Mouse (Mus musculus): ENCODE measurements around the gene Gmfb. TPM values are rescaled to one million over a fixed set of nuclear protein-coding genes. Genes with fewer than 3 reads are reported as not detected.
"Not testable (repeated sequence)": the region's sequence is repeated elsewhere in the genome, so short reads cannot be mapped to it uniquely, and the experiment has no call there.

Gmfb gene
- polyA plus RNA-seq, 1 experiment from 2014 or later: 59.9 TPM

- H3K36me3 ChIP-seq (ENCODE audit: control insufficient read depth, insufficient read depth, low read length): no peaks in the 10 kb centered on the region
- H3K4me2 ChIP-seq (replicated peaks; ENCODE audit: low read depth, low read length): peak overlapping the region; percentile 83
- peak overlapping the region; percentile 88 for H3K4me3 ChIP-seq (ENCODE audit: low read depth, low read length)
- ATAC-seq (ENCODE audit: insufficient number of reproducible peaks, insufficient read depth, low FRiP score, low read depth): no peak; the same call in none of the 2 replicates
- WGBS: 8% methylated on average over 40 of the region's 40 CpGs
- peak overlapping the region; percentile 77 for H3K9ac ChIP-seq (replicated peaks; ENCODE audit: low read depth, low read length)
- peak overlapping the region; percentile 10; the same call in 1 of the 2 replicates for H3K27ac ChIP-seq (ENCODE audit: low read length)
- H3K27me3 ChIP-seq (ENCODE audit: control insufficient read depth, insufficient read depth, low read length): no peaks in the 10 kb centered on the region
- H3K9me3 ChIP-seq (ENCODE audit: control insufficient read depth, low read depth, low read length): no peaks in the 10 kb centered on the region
- H3K4me1 ChIP-seq (ENCODE audit: control insufficient read depth, insufficient read depth, low read length): no peaks in the 10 kb centered on the region; the same call in 1 of the 2 replicates
These were observed 10.6 kb upstream of the Gmfb start for GRCm38 (mm10) chr14:46832354-46833272.

GRCm38 (mm10) chr14:46831837-46832333 is 9.8 kb upstream of the Gmfb start, which contains the start of gene Cgrrf1:
Cgrrf1 (plus strand) TSS chr14:46832125.
- H3K4me1 ChIP-seq (ENCODE audit: control insufficient read depth, insufficient read depth, low read length): no peaks in the 10 kb centered on the region; the same call in 1 of the 2 replicates
- ATAC-seq (ENCODE audit: insufficient number of reproducible peaks, insufficient read depth, low FRiP score, low read depth): peak; percentile 99
- peak within 1 kb of the TSS; percentile 77 for H3K9ac ChIP-seq (replicated peaks; ENCODE audit: low read depth, low read length)

GRCm38 (mm10) chr14:46831295-46831694 is 9.3 kb upstream of the Gmfb start:
- peak overlapping the region; percentile 77 for H3K9ac ChIP-seq (replicated peaks; ENCODE audit: low read depth, low read length)
- no peak for ATAC-seq (ENCODE audit: insufficient number of reproducible peaks, insufficient read depth, low FRiP score, low read depth)
- WGBS: 4% methylated on average over 4 of the region's 4 CpGs

More at GRCm38 (mm10) chr14:46831837-46832333, 9.8 kb upstream of the Gmfb start, which contains the start of gene Cgrrf1:
- Histone ChIP-seq H3K9me3 (ENCODE audit: control insufficient read depth, low read depth, low read length) (no peaks in the 10 kb centered on the region), H3K27me3 (ENCODE audit: control insufficient read depth, insufficient read depth, low read length) (no peaks in the 10 kb centered on the region), H3K36me3 (ENCODE audit: control insufficient read depth, insufficient read depth, low read length) (no peaks in the 10 kb centered on the region), H3K4me3 (ENCODE audit: low read depth, low read length) (peak within 1 kb of the TSS; percentile 88), H3K4me2 (replicated peaks; ENCODE audit: low read depth, low read length) (peak within 1 kb of the TSS; percentile 83), H3K27ac (ENCODE audit: low read length) (peak within 1 kb of the TSS; percentile 41; the same call in 1 of the 2 replicates)
- under 1% methylated on average over 32 of the region's 32 CpGs for whole genome bisulfite sequencing

GRCm38 (mm10) chr14:46827430-46827829 is 5.4 kb upstream of the Gmfb start:
- no peaks in the 10 kb centered on the region for H3K9me3 ChIP-seq (ENCODE audit: control insufficient read depth, low read depth, low read length)
- no peak overlapping the region for H3K4me2 ChIP-seq (replicated peaks; ENCODE audit: low read depth, low read length)
- H3K4me3 ChIP-seq (ENCODE audit: low read depth, low read length): no peak overlapping the region
- no peaks in the 10 kb centered on the region for H3K27me3 ChIP-seq (ENCODE audit: control insufficient read depth, insufficient read depth, low read length)
- no peaks in the 10 kb centered on the region for H3K36me3 ChIP-seq (ENCODE audit: control insufficient read depth, insufficient read depth, low read length)
- H3K9ac ChIP-seq (replicated peaks; ENCODE audit: low read depth, low read length): no peak overlapping the region
- no peaks in the 10 kb centered on the region for H3K4me1 ChIP-seq (ENCODE audit: control insufficient read depth, insufficient read depth, low read length)
- no peak for ATAC-seq (ENCODE audit: insufficient number of reproducible peaks, insufficient read depth, low FRiP score, low read depth)
- 52% methylated on average over 1 of the region's 1 CpGs for WGBS
- H3K27ac ChIP-seq (ENCODE audit: low read length): no peak overlapping the region

More at GRCm38 (mm10) chr14:46831295-46831694, 9.3 kb upstream of the Gmfb start:
- peak overlapping the region; percentile 41; the same call in 1 of the 2 replicates for H3K27ac ChIP-seq (ENCODE audit: low read length)
- no peaks in the 10 kb centered on the region; the same call in 1 of the 2 replicates for H3K4me1 ChIP-seq (ENCODE audit: control insufficient read depth, insufficient read depth, low read length)
- no peaks in the 10 kb centered on the region for H3K9me3 ChIP-seq (ENCODE audit: control insufficient read depth, low read depth, low read length)
- H3K4me2 ChIP-seq (replicated peaks; ENCODE audit: low read depth, low read length): peak overlapping the region; percentile 83
- no peaks in the 10 kb centered on the region for H3K27me3 ChIP-seq (ENCODE audit: control insufficient read depth, insufficient read depth, low read length)
- H3K36me3 ChIP-seq (ENCODE audit: control insufficient read depth, insufficient read depth, low read length): no peaks in the 10 kb centered on the region
- peak overlapping the region; percentile 88 for H3K4me3 ChIP-seq (ENCODE audit: low read depth, low read length)

GRCm38 (mm10) chr14:46823996-46824395 is 2.0 kb upstream of the Gmfb start:
- no peak for ATAC-seq (ENCODE audit: insufficient number of reproducible peaks, insufficient read depth, low FRiP score, low read depth)
- H3K9ac ChIP-seq (replicated peaks; ENCODE audit: low read depth, low read length): no peak overlapping the region
- no peak overlapping the region for H3K4me3 ChIP-seq (ENCODE audit: low read depth, low read length)

GRCm38 (mm10) chr14:46821271-46821872 is 670 bp downstream of the Gmfb start:
- Histone ChIP-seq H3K4me1 (ENCODE audit: control insufficient read depth, insufficient read depth, low read length) (peaks cover 11% of the 10 kb centered on the region), H3K9me3 (ENCODE audit: control insufficient read depth, low read depth, low read length) (no peaks in the 10 kb centered on the region), H3K4me3 (ENCODE audit: low read depth, low read length) (peak overlapping the region; percentile 93), H3K9ac (replicated peaks; ENCODE audit: low read depth, low read length) (peak overlapping the region; percentile 68), H3K4me2 (replicated peaks; ENCODE audit: low read depth, low read length) (peak overlapping the region; percentile 96), H3K36me3 (ENCODE audit: control insufficient read depth, insufficient read depth, low read length) (0 out of 2 replicates have a peak, but pooled peaks cover 3% of the 10 kb centered on the region), H3K27me3 (ENCODE audit: control insufficient read depth, insufficient read depth, low read length) (no peaks in the 10 kb centered on the region), H3K27ac (ENCODE audit: low read length) (peak overlapping the region; percentile 86)
- ATAC-seq (ENCODE audit: insufficient number of reproducible peaks, insufficient read depth, low FRiP score, low read depth): no peak
- WGBS: under 1% methylated on average over 11 of the region's 11 CpGs

More at GRCm38 (mm10) chr14:46823996-46824395, 2.0 kb upstream of the Gmfb start:
- no peak overlapping the region for H3K27ac ChIP-seq (ENCODE audit: low read length)
- H3K4me1 ChIP-seq (ENCODE audit: control insufficient read depth, insufficient read depth, low read length): peaks cover 11% of the 10 kb centered on the region
- H3K27me3 ChIP-seq (ENCODE audit: control insufficient read depth, insufficient read depth, low read length): no peaks in the 10 kb centered on the region
- 61% methylated on average over 2 of the region's 2 CpGs for WGBS
- no peak overlapping the region for H3K4me2 ChIP-seq (replicated peaks; ENCODE audit: low read depth, low read length)
- H3K36me3 ChIP-seq (ENCODE audit: control insufficient read depth, insufficient read depth, low read length): no peaks in the 10 kb centered on the region
- no peaks in the 10 kb centered on the region for H3K9me3 ChIP-seq (ENCODE audit: control insufficient read depth, low read depth, low read length)

GRCm38 (mm10) chr14:46819961-46820360 is 2.1 kb downstream of the Gmfb start:
- Histone ChIP-seq H3K4me1 (ENCODE audit: control insufficient read depth, insufficient read depth, low read length) (peaks cover 11% of the 10 kb centered on the region), H3K36me3 (ENCODE audit: control insufficient read depth, insufficient read depth, low read length) (0 out of 2 replicates have a peak, but pooled peaks cover 11% of the 10 kb centered on the region)
- not testable (repeated sequence) for H3K4me2 ChIP-seq (replicated peaks; ENCODE audit: low read depth, low read length); H3K4me3 ChIP-seq (ENCODE audit: low read depth, low read length); ATAC-seq (ENCODE audit: insufficient number of reproducible peaks, insufficient read depth, low FRiP score, low read depth); H3K27me3 ChIP-seq (ENCODE audit: control insufficient read depth, insufficient read depth, low read length); H3K9ac ChIP-seq (replicated peaks; ENCODE audit: low read depth, low read length); H3K27ac ChIP-seq (ENCODE audit: low read length); H3K9me3 ChIP-seq (ENCODE audit: control insufficient read depth, low read depth, low read length)
- 90% methylated on average over 5 of the region's 6 CpGs for WGBS

- no peak overlapping the region for H3K27ac ChIP-seq (ENCODE audit: low read length)
- peaks cover 15% of the 10 kb centered on the region for H3K36me3 ChIP-seq (ENCODE audit: control insufficient read depth, insufficient read depth, low read length)
- no peak overlapping the region for H3K4me2 ChIP-seq (replicated peaks; ENCODE audit: low read depth, low read length)
- H3K4me3 ChIP-seq (ENCODE audit: low read depth, low read length): no peak overlapping the region
- H3K9ac ChIP-seq (replicated peaks; ENCODE audit: low read depth, low read length): no peak overlapping the region
- H3K27me3 ChIP-seq (ENCODE audit: control insufficient read depth, insufficient read depth, low read length): no peaks in the 10 kb centered on the region
- peaks cover 11% of the 10 kb centered on the region for H3K4me1 ChIP-seq (ENCODE audit: control insufficient read depth, insufficient read depth, low read length)
- no peaks in the 10 kb centered on the region for H3K9me3 ChIP-seq (ENCODE audit: control insufficient read depth, low read depth, low read length)
- ATAC-seq (ENCODE audit: insufficient number of reproducible peaks, insufficient read depth, low FRiP score, low read depth): no peak
- 82% methylated on average over 7 of the region's 7 CpGs for WGBS
These were observed 3.3 kb downstream of the Gmfb start for GRCm38 (mm10) chr14:46818743-46819142.

All from stomach, embryonic 14.5 days (tissue).